Mouse (Mus musculus) adrenal gland, postnatal 36 days (tissue): Measurements from ENCODE around the gene Arhgap30. TPM values are rescaled to one million over a fixed set of nuclear protein-coding genes. Genes with fewer than 3 reads are reported as not detected.

Source experiments
- DNase-seq, 2 experiments: peaks; one replicate each; pipeline ENCODE4 v3.0.0; 2021; ENCODE audit warnings: mixed read lengths in 1 of 2
- total RNA-seq, 2 experiments: library from RNA; stranded (reverse); gene quantifications; 2 replicates each; pipeline ENCODE4 v1.2.3; 2021

Arhgap30 gene
- total RNA-seq, 2 experiments from 2014 or later: 2.6 to 3.6 TPM

GRCm38 (mm10) chr1:171432158-171432557 is 43.4 kb downstream of the Arhgap30 start:
- no peak for DNase-seq

- DNase-seq: no peak
Measured at GRCm38 (mm10) chr1:171435288-171435814, 46.6 kb downstream of the Arhgap30 start.

- DNase-seq: no peak
Measured at GRCm38 (mm10) chr1:171435974-171436373, 47.2 kb downstream of the Arhgap30 start.

- peak; percentile 95 for DNase-seq
Measured at GRCm38 (mm10) chr1:171437264-171438013, 48.7 kb downstream of the Arhgap30 start, which contains the start of gene F11r. Gene F11r, plus strand, starts transcription at chr1:171437535.

- DNase-seq: no peak
Measured at GRCm38 (mm10) chr1:171438014-171438670, 49.4 kb downstream of the Arhgap30 start.

GRCm38 (mm10) chr1:171439072-171439471 is 50.3 kb downstream of the Arhgap30 start:
- no peak for DNase-seq

- peak; percentile 80 to 87 for DNase-seq
Measured at GRCm38 (mm10) chr1:171440025-171440725, 51.4 kb downstream of the Arhgap30 start.

GRCm38 (mm10) chr1:171441466-171442412 is 53.0 kb downstream of the Arhgap30 start:
- peak in 1 of 2 experiments; percentile 39 for DNase-seq

GRCm38 (mm10) chr1:171442413-171442760 is 53.6 kb downstream of the Arhgap30 start:
- no peak for DNase-seq

GRCm38 (mm10) chr1:171445050-171445449 is 56.3 kb downstream of the Arhgap30 start:
- DNase-seq: no peak

- no peak for DNase-seq
Measured at GRCm38 (mm10) chr1:171446854-171447253, 58.1 kb downstream of the Arhgap30 start.

GRCm38 (mm10) chr1:171447692-171448091 is 58.9 kb downstream of the Arhgap30 start:
- DNase-seq: no peak

- no peak for DNase-seq
Measured at GRCm38 (mm10) chr1:171450062-171450461, 61.3 kb downstream of the Arhgap30 start.

- no peak for DNase-seq
Measured at GRCm38 (mm10) chr1:171451001-171451400, 62.2 kb downstream of the Arhgap30 start.

GRCm38 (mm10) chr1:171452522-171452921 is 63.8 kb downstream of the Arhgap30 start:
- DNase-seq: no peak

GRCm38 (mm10) chr1:171452923-171453322 is 64.2 kb downstream of the Arhgap30 start:
- no peak for DNase-seq

- DNase-seq: no peak
Measured at GRCm38 (mm10) chr1:171454926-171455325, 66.2 kb downstream of the Arhgap30 start.

- DNase-seq: no peak
Measured at GRCm38 (mm10) chr1:171457568-171457967, 68.8 kb downstream of the Arhgap30 start.

GRCm38 (mm10) chr1:171459791-171460190 is 71.0 kb downstream of the Arhgap30 start:
- DNase-seq: no peak
